Mouse (Mus musculus) forebrain, embryonic 10.5 days (tissue): ENCODE measurements around the gene Nfe2. TPM values are rescaled to one million over a fixed set of nuclear protein-coding genes. Genes with fewer than 3 reads are reported as not detected.

Experiments
- DNase-seq: peaks from one replicate; pipeline ENCODE4 v3.0.0-alpha.2; 2017; ENCODE audit warnings: low spot score; ENCODE audit errors: extremely low spot score
- H3K27ac ChIP-seq: fragments of 300-500 bp; sonication (generic); 2 replicates; pipeline ENCODE4 v1.5.1; 2016; ENCODE audit warnings: mild to moderate bottlenecking
- H3K27me3 ChIP-seq: fragments of 300-500 bp; sonication (generic); 2 replicates; pipeline ENCODE4 v1.6.1; 2016; ENCODE audit warnings: mild to moderate bottlenecking; ENCODE audit not compliant: poor library complexity, severe bottlenecking
- H3K36me3 ChIP-seq: fragments of 300-500 bp; sonication (generic); replicated peaks from 2 replicates; pipeline ENCODE4 v1.6.1; 2016; ENCODE audit warnings: mild to moderate bottlenecking, moderate library complexity
- H3K4me1 ChIP-seq: fragments of 300-500 bp; sonication (generic); 2 replicates; pipeline ENCODE4 v1.6.1; 2016
- H3K4me3 ChIP-seq: fragments of 300-500 bp; sonication (generic); 2 replicates; pipeline ENCODE4 v1.5.1; 2016; ENCODE audit warnings: mild to moderate bottlenecking, moderate library complexity
- H3K9me3 ChIP-seq: fragments of 300-500 bp; sonication (generic); 2 replicates; pipeline ENCODE4 v1.6.1; 2016; ENCODE audit warnings: mild to moderate bottlenecking, moderate library complexity
- WGBS: fragments of 180-500 bp; shearing (Covaris S2); methylation state at CpG from one replicate; pipeline ENCODE4 v1.1.7; 2016; 5-methylcytosine and 5-hydroxymethylcytosine counted together
- polyA plus RNA-seq: library from polyadenylated mRNA; unstranded; fragments of >200 nt; fragmentation: Nextera tagmentation; extraction: Ambion mirVana; gene quantifications from 2 replicates; pipeline ENCODE4 v1.2.1, GENCODE M21; 2016

Nfe2 gene
- polyA plus RNA-seq, 1 experiment from 2014 or later: 8.3 TPM

DNA sequence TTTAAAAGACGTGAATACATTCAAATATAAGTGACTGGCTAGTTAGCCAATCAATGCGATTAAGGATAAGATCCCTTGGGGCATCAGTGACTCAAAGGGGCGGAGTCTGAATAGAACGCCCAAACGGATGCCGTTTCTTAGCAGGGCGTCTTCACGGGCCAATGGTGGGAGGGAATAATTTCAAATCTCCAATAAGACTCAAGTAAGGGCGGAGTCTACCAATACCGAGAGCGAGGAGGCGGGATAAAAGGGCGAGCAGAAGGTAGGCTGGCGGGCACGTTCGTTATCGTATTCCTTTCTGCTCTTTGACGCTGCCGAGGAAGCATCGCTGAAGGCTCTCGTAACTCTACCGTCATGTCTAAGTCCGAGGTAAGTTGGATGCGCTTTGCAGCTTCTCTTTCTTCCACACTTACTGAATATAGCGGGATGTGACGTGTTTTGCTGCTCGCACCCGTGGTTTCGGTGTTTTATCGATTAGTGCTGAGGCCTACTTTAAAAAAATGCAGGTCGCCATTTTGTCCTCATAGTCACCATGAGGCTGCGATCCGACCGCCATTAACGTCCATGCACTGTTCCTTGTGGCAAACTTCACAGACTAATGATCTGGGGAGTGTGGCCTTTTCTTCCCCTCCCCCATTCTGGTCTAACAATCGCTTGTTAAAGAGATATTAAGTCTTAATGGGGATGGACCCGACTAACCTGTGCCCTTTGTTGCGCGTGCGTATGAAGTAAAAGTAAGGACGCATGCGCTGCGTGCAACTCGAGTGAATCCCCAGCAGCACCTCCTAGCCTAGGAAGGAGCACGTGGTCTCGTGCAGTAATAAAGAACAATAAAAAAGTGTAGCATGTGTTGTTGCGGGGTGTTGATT lies 17.8 kb downstream of the Nfe2 start, which contains the start of gene Hnrnpa1:
Gene Hnrnpa1, plus strand, starts transcription at position 273 of the 869 bp plus-strand sequence.
- no peaks in the 10 kb centered on the region for H3K27me3 ChIP-seq
- peaks cover 6% of the 10 kb centered on the region; the same call in 1 of the 2 replicates for H3K9me3 ChIP-seq
- peak within 1 kb of the TSS; percentile 66 for H3K4me3 ChIP-seq
- DNase-seq: peak; percentile 93
- peaks cover 41% of the 10 kb centered on the region for H3K4me1 ChIP-seq
- peaks cover 69% of the 10 kb centered on the region for H3K36me3 ChIP-seq
- peak within 1 kb of the TSS; percentile 98 for H3K27ac ChIP-seq
- under 1% methylated on average over 47 of the region's 47 CpGs for WGBS

DNA sequence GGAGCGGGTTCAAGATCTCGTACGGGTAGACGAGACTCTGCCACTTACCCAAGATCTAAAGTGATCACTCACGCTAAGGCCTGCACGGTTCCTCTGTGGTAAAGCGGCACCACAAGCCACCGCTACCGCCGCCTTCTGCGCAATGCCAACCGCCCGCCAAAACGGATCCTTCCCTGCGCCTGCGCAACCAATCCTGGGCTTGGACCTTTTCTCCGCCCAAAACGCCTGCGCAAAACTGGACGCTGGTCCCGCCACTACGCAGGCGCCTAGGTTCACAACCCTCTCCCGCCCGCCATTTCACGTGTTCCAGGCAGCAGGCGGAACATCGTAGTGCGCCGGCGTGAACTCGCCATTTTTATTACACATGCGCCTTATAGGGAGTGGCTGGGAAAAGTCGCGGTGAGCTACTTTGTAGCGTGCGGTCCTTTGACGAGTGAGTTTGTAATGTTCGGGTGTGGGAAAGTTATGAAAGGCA lies 18.5 kb downstream of the Nfe2 start, which contains the start of gene Cbx5:
Gene Cbx5, minus strand, starts transcription at position 132 of the 475 bp plus-strand sequence.
- Histone ChIP-seq H3K4me3 (peak within 1 kb of the TSS; percentile 66), H3K27me3 (no peaks in the 10 kb centered on the region), H3K36me3 (peaks cover 69% of the 10 kb centered on the region), H3K9me3 (peaks cover 12% of the 10 kb centered on the region; the same call in 1 of the 2 replicates), H3K4me1 (peaks cover 38% of the 10 kb centered on the region), H3K27ac (peak within 1 kb of the TSS; percentile 98)
- DNase-seq: peak; percentile 96
- WGBS: under 1% methylated on average over 39 of the region's 39 CpGs

- H3K27ac ChIP-seq: peak overlapping the region; percentile 98
- no peaks in the 10 kb centered on the region for H3K27me3 ChIP-seq
- peaks cover 13% of the 10 kb centered on the region; the same call in 1 of the 2 replicates for H3K9me3 ChIP-seq
- peak; percentile 94 for DNase-seq
- H3K4me1 ChIP-seq: peaks cover 38% of the 10 kb centered on the region
- peak overlapping the region; percentile 66 for H3K4me3 ChIP-seq
- H3K36me3 ChIP-seq: peaks cover 74% of the 10 kb centered on the region
- WGBS: under 1% methylated on average over 26 of the region's 26 CpGs
Measured at GRCm38 (mm10) chr15:103239130-103239684, 19.0 kb downstream of the Nfe2 start.

DNA sequence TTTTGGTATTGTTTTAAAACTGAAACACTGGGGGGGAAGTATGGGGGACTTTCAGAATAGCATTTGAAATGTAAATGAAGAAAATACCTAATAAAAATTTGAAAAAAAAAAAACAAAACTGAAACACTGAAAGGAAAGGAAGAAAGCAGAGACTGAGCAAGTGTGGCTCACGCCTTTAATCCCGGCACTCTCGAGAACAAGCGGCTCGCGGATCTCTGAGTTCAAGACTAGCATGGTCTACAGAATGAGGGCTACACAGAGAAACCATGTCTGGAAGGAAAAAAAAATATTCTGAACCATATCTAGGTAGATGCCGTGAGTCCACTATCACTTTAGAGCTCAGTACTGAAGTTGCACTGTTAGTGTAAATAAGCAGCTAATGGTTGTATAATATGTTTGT lies 20.9 kb downstream of the Nfe2 start:
- Histone ChIP-seq H3K27ac (no peak overlapping the region), H3K9me3 (peaks cover 13% of the 10 kb centered on the region; the same call in 1 of the 2 replicates), H3K4me3 (no peak overlapping the region), H3K36me3 (peaks cover 71% of the 10 kb centered on the region), H3K4me1 (peaks cover 20% of the 10 kb centered on the region), H3K27me3 (no peaks in the 10 kb centered on the region)
- 99% methylated on average over 7 of the region's 7 CpGs for WGBS
- no peak for DNase-seq

GRCm38 (mm10) chr15:103233119-103233518 lies 25.1 kb downstream of the Nfe2 start:
- H3K27me3 ChIP-seq: no peaks in the 10 kb centered on the region
- WGBS: 92% methylated on average over 2 of the region's 2 CpGs
- H3K9me3 ChIP-seq: peaks cover 13% of the 10 kb centered on the region; the same call in 1 of the 2 replicates
- H3K27ac ChIP-seq: no peak overlapping the region
- peaks cover 62% of the 10 kb centered on the region for H3K36me3 ChIP-seq
- no peak overlapping the region for H3K4me3 ChIP-seq
- H3K4me1 ChIP-seq: peaks cover 13% of the 10 kb centered on the region
- DNase-seq: no peak

GRCm38 (mm10) chr15:103228904-103229303 lies 29.3 kb downstream of the Nfe2 start:
- H3K27ac ChIP-seq: no peak overlapping the region
- H3K4me1 ChIP-seq: peaks cover 14% of the 10 kb centered on the region; the same call in 1 of the 2 replicates
- no peak overlapping the region for H3K4me3 ChIP-seq
- no peak for DNase-seq
- peaks cover 37% of the 10 kb centered on the region for H3K36me3 ChIP-seq
- WGBS: 89% methylated on average over 2 of the region's 2 CpGs
- no peaks in the 10 kb centered on the region for H3K27me3 ChIP-seq
- no peaks in the 10 kb centered on the region for H3K9me3 ChIP-seq

DNA sequence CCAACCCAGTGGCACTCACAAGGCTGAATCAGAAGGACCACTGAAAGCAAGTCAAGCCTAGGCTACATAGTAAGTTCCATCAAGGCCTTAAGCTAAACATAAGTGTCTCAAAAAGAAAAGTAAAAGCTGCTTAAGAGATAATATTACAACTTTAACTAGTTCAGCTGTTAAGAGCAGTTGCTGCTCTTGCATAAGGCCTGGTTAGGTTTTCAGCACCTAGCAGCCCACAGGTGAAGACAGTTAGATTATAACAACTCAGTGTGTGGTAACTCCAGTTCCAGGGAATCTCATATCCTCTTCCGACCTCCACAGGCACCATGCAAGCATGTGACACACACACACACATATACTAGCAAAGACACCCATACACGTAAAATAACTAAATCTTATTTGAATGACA lies 30.6 kb downstream of the Nfe2 start:
- H3K4me3 ChIP-seq: no peak overlapping the region
- no peak for DNase-seq
- H3K27me3 ChIP-seq: no peaks in the 10 kb centered on the region
- WGBS: 90% methylated on average over 2 of the region's 2 CpGs
- peaks cover 38% of the 10 kb centered on the region for H3K36me3 ChIP-seq
- no peak overlapping the region for H3K27ac ChIP-seq
- no peaks in the 10 kb centered on the region for H3K9me3 ChIP-seq
- H3K4me1 ChIP-seq: peaks cover 14% of the 10 kb centered on the region; the same call in 1 of the 2 replicates

DNA sequence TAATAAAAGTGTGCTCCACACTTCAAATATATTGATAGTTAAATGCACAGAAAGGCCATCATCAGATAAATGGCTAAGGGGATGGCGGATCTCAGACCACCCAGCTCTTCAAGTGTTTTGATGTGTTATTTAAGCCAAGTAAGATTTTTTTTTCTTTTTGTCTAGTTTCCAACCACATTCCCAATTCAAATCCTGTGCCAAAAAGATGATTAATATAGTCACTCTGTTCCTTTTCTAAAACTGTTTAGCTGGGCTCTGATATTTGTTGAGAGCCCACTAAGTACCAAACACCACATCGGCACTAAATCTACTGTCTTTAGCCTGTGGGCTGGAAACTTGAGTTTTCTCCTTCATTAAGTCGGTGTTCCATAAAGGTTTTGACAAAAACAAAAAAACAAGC lies 31.2 kb downstream of the Nfe2 start:
- peaks cover 40% of the 10 kb centered on the region for H3K36me3 ChIP-seq
- H3K9me3 ChIP-seq: no peaks in the 10 kb centered on the region
- no peaks in the 10 kb centered on the region for H3K27me3 ChIP-seq
- H3K4me1 ChIP-seq: peaks cover 14% of the 10 kb centered on the region; the same call in 1 of the 2 replicates
- WGBS: 81% methylated on average over 3 of the region's 3 CpGs
- no peak for DNase-seq
- H3K4me3 ChIP-seq: no peak overlapping the region
- H3K27ac ChIP-seq: no peak overlapping the region

DNA sequence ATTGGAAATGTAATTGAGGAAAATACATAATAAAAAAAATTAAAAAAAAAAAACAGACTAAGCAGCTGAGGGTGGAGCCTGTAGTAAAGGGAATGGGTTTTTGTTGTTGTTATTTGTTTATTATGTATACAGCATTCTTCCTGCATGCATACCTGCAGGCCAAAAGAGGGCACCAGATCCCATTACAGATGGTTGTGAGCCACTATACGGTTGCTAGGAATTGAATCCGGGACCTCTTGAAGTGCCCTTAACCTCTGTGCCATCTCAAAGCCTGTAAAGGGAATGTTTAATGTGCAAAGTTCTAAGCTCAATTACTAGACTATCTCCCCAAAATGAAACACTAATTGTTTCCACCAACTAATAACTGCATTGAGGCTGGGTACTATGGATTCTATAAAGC lies 34.0 kb downstream of the Nfe2 start:
- Histone ChIP-seq H3K27ac (no peak overlapping the region), H3K9me3 (no peaks in the 10 kb centered on the region), H3K27me3 (no peaks in the 10 kb centered on the region), H3K4me3 (no peak overlapping the region), H3K36me3 (peaks cover 59% of the 10 kb centered on the region), H3K4me1 (peaks cover 10% of the 10 kb centered on the region; the same call in 1 of the 2 replicates)
- DNase-seq: no peak
- 88% methylated on average over 2 of the region's 2 CpGs for WGBS

DNA sequence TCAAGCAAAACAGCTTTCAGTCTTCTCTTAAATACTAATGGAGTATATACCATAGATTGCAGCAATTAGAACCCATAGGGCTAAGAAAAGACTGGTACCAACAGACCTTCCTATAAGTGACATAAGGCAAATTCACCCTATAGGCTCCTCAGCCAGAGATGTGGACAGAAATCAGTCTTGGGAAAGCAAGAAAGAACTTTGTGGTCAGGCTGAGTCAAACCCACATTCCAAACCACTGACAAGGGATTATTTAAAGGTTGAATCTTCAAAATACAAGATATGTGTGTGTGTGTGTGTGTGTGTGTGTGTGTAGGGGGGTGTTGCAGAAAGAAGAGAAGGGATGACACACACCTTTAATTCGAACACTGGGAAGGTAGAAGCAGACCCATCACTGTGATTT lies 36.8 kb downstream of the Nfe2 start:
- Histone ChIP-seq H3K27me3 (no peaks in the 10 kb centered on the region), H3K4me1 (peaks cover 20% of the 10 kb centered on the region), H3K4me3 (no peak overlapping the region), H3K9me3 (no peaks in the 10 kb centered on the region), H3K36me3 (peaks cover 57% of the 10 kb centered on the region), H3K27ac (no peak overlapping the region)
- 88% methylated on average over 1 of the region's 1 CpGs for WGBS
- DNase-seq: no peak

DNA sequence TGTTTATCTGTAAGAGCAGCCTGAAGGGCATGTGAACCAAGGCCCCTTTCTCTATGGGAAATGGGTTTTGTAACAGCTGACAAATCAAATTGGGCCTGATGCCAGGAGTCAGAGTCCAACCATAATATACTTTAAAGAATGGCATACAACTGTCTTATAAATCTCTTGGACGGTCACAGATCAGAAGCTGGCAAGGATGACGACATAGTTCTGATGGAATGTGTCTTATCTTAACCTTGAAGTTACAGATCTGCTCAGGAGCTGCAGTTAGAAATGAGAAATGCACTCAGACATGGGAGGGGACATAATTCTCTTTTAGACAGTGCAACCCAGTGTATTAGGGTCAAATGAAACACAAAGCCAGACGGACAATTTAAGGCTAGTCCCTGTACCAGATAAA lies 37.4 kb downstream of the Nfe2 start:
- Histone ChIP-seq H3K4me1 (peaks cover 26% of the 10 kb centered on the region), H3K9me3 (no peaks in the 10 kb centered on the region), H3K4me3 (no peak overlapping the region), H3K36me3 (peaks cover 57% of the 10 kb centered on the region), H3K27ac (no peak overlapping the region), H3K27me3 (no peaks in the 10 kb centered on the region)
- 95% methylated on average over 3 of the region's 3 CpGs for WGBS
- no peak for DNase-seq

DNA sequence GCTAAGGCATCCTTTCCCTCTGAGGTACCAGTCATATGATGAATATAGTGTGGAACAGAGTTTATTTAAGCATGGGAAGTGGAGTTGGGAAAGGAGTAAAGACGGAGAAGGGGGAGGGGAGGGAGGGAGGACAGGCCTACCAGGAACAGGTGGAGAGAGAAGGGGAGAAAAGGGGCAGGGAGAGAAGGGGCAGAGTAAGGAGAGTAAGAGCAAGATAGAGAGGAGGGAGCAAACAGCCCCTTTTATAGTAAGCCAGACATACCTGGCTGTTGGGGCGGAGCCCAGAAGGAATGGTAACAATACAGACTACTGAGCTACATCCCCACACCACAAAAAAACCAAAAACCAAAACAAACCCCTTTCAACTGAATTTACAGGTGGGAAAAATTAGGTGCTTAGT lies 42.2 kb downstream of the Nfe2 start:
- H3K27me3 ChIP-seq: no peaks in the 10 kb centered on the region
- WGBS: 8% methylated on average over 2 of the region's 2 CpGs
- H3K36me3 ChIP-seq: peaks cover 48% of the 10 kb centered on the region
- peak overlapping the region; percentile 92 for H3K27ac ChIP-seq
- H3K4me3 ChIP-seq: peak overlapping the region; percentile 52
- H3K4me1 ChIP-seq: peaks cover 51% of the 10 kb centered on the region
- H3K9me3 ChIP-seq: no peaks in the 10 kb centered on the region
- DNase-seq: no peak
